Mouse (Mus musculus) limb, embryonic 11.5 days (tissue): Measurements from ENCODE around the gene Dapl1. TPM values are rescaled to one million over a fixed set of nuclear protein-coding genes. Genes with fewer than 3 reads are reported as not detected.

Experiments
- ATAC-seq: fragments of 200-750 bp; cut with Nextera tagmentation; 2 replicates; pipeline ENCODE4 v1.8.0; 2017; ENCODE audit warnings: low read depth; ENCODE audit not compliant: insufficient number of reproducible peaks, low FRiP score, low TSS enrichment
- DNase-seq: peaks from one replicate; pipeline ENCODE4 v3.0.0-alpha.2; 2015; ENCODE audit warnings: low spot score
- H3K27ac ChIP-seq: fragments of 300-500 bp; sonication (generic); replicated peaks from 2 replicates; pipeline ENCODE4 v1.5.1; 2014; ENCODE audit warnings: low read depth, mild to moderate bottlenecking, low read length
- H3K27me3 ChIP-seq: fragments of 300-500 bp; sonication (generic); 2 replicates; pipeline ENCODE4 v1.6.1; 2014; ENCODE audit warnings: mild to moderate bottlenecking, low read length, mixed read lengths; ENCODE audit not compliant: control insufficient read depth, insufficient read depth
- H3K36me3 ChIP-seq: fragments of 300-500 bp; sonication (generic); 2 replicates; pipeline ENCODE4 v1.6.1; 2014; ENCODE audit warnings: mild to moderate bottlenecking, low read length, moderate library complexity, mixed read lengths; ENCODE audit not compliant: control insufficient read depth, insufficient read depth
- H3K4me1 ChIP-seq: fragments of 300-500 bp; sonication (generic); 2 replicates; pipeline ENCODE4 v1.6.1; 2014; ENCODE audit warnings: low read length, mixed read lengths; ENCODE audit not compliant: control insufficient read depth, insufficient read depth
- H3K4me2 ChIP-seq: fragments of 300-500 bp; sonication (generic); 2 replicates; pipeline ENCODE4 v1.6.1; 2014; ENCODE audit warnings: low read depth, mild to moderate bottlenecking, moderate library complexity; ENCODE audit not compliant: severe bottlenecking
- H3K4me3 ChIP-seq: fragments of 300-500 bp; sonication (generic); 2 replicates; pipeline ENCODE4 v1.5.1; 2014; ENCODE audit warnings: low read depth, low read length
- H3K9ac ChIP-seq: fragments of 300-500 bp; sonication (generic); 2 replicates; pipeline ENCODE4 v1.6.1; 2014; ENCODE audit warnings: mild to moderate bottlenecking, low read length
- H3K9me3 ChIP-seq: fragments of 300-500 bp; sonication (generic); 2 replicates; pipeline ENCODE4 v1.6.1; 2016; ENCODE audit warnings: low read length; ENCODE audit not compliant: control insufficient read depth
- WGBS: fragments of 180-500 bp; shearing (Covaris S2); extraction: QIAGEN DNeasy Blood & Tissue Kit; methylation state at CpG from one replicate; pipeline ENCODE4 v1.1.7; 2014; 5-methylcytosine and 5-hydroxymethylcytosine counted together
- polyA plus RNA-seq: library from polyadenylated mRNA; unstranded; fragments of >200 nt; fragmentation: Nextera tagmentation; extraction: Ambion mirVana; gene quantifications from 2 replicates; pipeline ENCODE4 v1.2.1, GENCODE M21; 2014

Dapl1 gene
- polyA plus RNA-seq, 1 experiment from 2014 or later, result 1.0 TPM

- Histone ChIP-seq H3K4me2 (no peak overlapping the region), H3K27me3 (no peaks in the 10 kb centered on the region), H3K9ac (no peak overlapping the region), H3K27ac (no peak overlapping the region), H3K36me3 (no peaks in the 10 kb centered on the region), H3K4me1 (no peaks in the 10 kb centered on the region), H3K9me3 (no peaks in the 10 kb centered on the region), H3K4me3 (no peak overlapping the region)
- ATAC-seq (no peak), DNase-seq (no peak)
- WGBS, result 73% methylated on average over 6 of the region's 6 CpGs
Observed at GRCm38 (mm10) chr2:59486196-59486845, 1.9 kb downstream of the Dapl1 start.

GRCm38 (mm10) chr2:59488235-59488634, 3.8 kb downstream of the Dapl1 start:
- Histone ChIP-seq H3K4me2 (no peak overlapping the region), H3K9me3 (no peaks in the 10 kb centered on the region), H3K9ac (no peak overlapping the region), H3K4me1 (no peaks in the 10 kb centered on the region), H3K27ac (no peak overlapping the region), H3K4me3 (no peak overlapping the region), H3K36me3 (no peaks in the 10 kb centered on the region), H3K27me3 (no peaks in the 10 kb centered on the region)
- 79% methylated on average over 2 of the region's 2 CpGs for WGBS
- DNase-seq, result no peak
- ATAC-seq, result no peak

GRCm38 (mm10) chr2:59490353-59490752, 5.9 kb downstream of the Dapl1 start:
- Histone ChIP-seq H3K36me3 (no peaks in the 10 kb centered on the region), H3K27me3 (no peaks in the 10 kb centered on the region), H3K9me3 (no peaks in the 10 kb centered on the region), H3K4me1 (no peaks in the 10 kb centered on the region), H3K9ac (no peak overlapping the region), H3K27ac (no peak overlapping the region), H3K4me3 (no peak overlapping the region), H3K4me2 (no peak overlapping the region)
- 76% methylated on average over 7 of the region's 7 CpGs for WGBS
- DNase-seq (no peak), ATAC-seq (no peak)

DNA sequence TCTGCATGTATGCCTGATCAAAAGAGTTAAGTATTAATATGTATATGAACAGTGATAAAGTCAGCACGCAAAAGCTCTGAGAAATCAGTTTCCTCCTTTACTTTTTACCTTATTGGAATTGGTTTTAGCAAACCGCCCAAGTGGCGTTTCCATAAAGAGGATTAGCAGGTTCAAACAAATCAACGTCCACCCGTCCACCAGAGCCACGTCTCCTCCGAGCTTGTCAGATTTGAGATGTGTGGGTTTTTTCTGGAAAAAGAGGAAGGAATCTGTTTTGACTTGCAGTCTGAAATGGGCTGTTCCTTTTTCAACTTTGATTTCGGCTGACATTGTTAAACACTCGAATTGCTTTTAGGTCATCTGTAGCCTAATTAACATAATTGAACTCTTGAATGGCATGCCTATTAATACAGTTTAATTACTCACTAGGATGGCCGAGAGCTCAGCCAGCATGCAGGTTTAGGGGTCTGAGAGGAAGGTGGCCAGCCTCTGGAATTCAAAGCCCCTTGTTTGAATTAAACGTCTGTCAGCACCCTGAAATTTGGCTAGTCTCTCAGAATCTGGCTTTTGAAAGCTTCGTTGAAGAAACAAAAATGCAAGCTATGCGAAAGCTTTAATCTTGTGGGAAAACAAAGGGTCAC, 9.1 kb downstream of the Dapl1 start:
- Histone ChIP-seq H3K27me3 (no peaks in the 10 kb centered on the region), H3K36me3 (no peaks in the 10 kb centered on the region), H3K9me3 (no peaks in the 10 kb centered on the region), H3K4me3 (no peak overlapping the region), H3K27ac (no peak overlapping the region), H3K4me1 (no peaks in the 10 kb centered on the region), H3K9ac (no peak overlapping the region), H3K4me2 (no peak overlapping the region)
- DNase-seq (no peak), ATAC-seq (no peak)
- 31% methylated on average over 13 of the region's 13 CpGs for WGBS

DNA sequence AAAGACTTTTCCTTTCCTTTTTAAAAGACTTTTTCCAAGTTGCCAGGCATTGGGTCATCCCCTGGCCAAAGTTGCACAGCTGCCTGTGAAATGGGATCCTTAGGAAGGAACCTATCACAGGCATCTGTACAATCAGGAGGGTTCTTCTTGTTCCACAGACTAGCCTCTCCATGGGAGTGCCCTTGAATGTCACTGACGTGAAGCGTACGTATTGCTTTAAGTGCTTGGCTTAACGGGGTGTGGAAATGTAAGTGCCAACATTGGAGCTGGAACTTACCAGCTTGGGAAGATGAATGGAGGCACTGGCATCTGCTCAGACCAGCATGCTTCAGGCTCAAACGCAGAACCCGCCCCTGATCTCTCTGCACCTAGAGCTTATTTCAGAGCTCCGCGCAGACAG, 14.7 kb downstream of the Dapl1 start:
- 85% methylated on average over 8 of the region's 8 CpGs for WGBS
- no peaks in the 10 kb centered on the region for H3K9me3 ChIP-seq
- ATAC-seq (no peak), DNase-seq (no peak)
- H3K27ac ChIP-seq, result no peak overlapping the region
- H3K4me2 ChIP-seq, result no peak overlapping the region
- H3K36me3 ChIP-seq, result no peaks in the 10 kb centered on the region
- no peaks in the 10 kb centered on the region for H3K27me3 ChIP-seq
- H3K4me3 ChIP-seq, result no peak overlapping the region
- H3K4me1 ChIP-seq, result no peaks in the 10 kb centered on the region
- no peak overlapping the region for H3K9ac ChIP-seq

- no peaks in the 10 kb centered on the region for H3K9me3 ChIP-seq
- H3K4me3 ChIP-seq, result no peak overlapping the region
- H3K36me3 ChIP-seq, result no peaks in the 10 kb centered on the region
- no peaks in the 10 kb centered on the region for H3K4me1 ChIP-seq
- 94% methylated on average over 2 of the region's 2 CpGs for WGBS
- no peak overlapping the region for H3K4me2 ChIP-seq
- no peak for DNase-seq
- no peak for ATAC-seq
- H3K9ac ChIP-seq, result no peak overlapping the region
- H3K27ac ChIP-seq, result no peak overlapping the region
- H3K27me3 ChIP-seq, result no peaks in the 10 kb centered on the region
Observed at GRCm38 (mm10) chr2:59499717-59500116, 15.3 kb downstream of the Dapl1 start.

DNA sequence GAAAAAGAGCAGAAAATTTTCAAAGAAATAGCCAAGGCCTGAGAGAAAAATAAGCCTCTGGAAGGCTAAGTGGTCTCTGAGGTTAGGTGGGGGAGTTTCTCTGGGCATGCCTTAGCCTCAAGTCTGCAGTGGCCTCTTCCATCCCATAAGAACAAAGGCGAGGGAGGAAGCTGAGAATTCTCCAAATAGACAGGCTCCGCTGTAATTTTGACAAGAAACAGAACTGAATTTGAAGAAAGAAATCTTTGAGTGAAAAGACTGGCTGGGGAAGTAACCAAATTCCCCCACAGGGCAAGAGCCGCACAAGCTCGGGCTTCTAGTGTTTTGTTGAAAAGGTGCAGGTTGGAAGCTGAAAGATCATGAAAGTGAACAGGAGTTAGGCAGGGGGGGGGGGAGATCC, 24.6 kb downstream of the Dapl1 start:
- DNase-seq (peak; percentile 20), ATAC-seq (no peak)
- no peaks in the 10 kb centered on the region for H3K4me1 ChIP-seq
- H3K4me3 ChIP-seq, result no peak overlapping the region
- no peaks in the 10 kb centered on the region for H3K36me3 ChIP-seq
- no peak overlapping the region for H3K9ac ChIP-seq
- no peak overlapping the region for H3K4me2 ChIP-seq
- no peak overlapping the region for H3K27ac ChIP-seq
- 71% methylated on average over 4 of the region's 4 CpGs for WGBS
- no peaks in the 10 kb centered on the region for H3K9me3 ChIP-seq
- H3K27me3 ChIP-seq, result no peaks in the 10 kb centered on the region

DNA sequence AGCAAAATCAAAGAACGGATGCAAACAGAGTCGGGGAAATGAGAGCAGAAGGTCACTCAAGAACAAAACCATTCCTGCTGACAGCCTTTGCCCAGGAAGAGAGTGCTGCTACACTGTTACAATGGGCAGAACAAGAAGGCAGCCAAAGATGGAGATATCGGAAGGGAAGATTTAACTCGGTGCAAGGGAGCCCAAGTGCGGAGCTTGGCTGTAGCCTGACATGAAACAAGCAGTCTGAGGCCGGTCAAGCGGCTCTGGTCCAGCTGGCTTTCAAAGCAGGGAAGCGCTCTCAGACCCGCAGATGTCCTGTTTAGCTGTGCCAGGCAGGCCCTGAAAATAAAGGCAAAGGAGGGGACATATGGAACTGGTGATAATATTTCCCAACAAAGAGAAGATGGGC, 26.0 kb downstream of the Dapl1 start:
- no peaks in the 10 kb centered on the region for H3K9me3 ChIP-seq
- H3K36me3 ChIP-seq, result no peaks in the 10 kb centered on the region
- no peak overlapping the region for H3K4me2 ChIP-seq
- 54% methylated on average over 9 of the region's 9 CpGs for WGBS
- ATAC-seq (no peak), DNase-seq (peak; percentile 26)
- H3K4me3 ChIP-seq, result no peak overlapping the region
- no peak overlapping the region for H3K9ac ChIP-seq
- no peaks in the 10 kb centered on the region for H3K27me3 ChIP-seq
- no peak overlapping the region for H3K27ac ChIP-seq
- no peaks in the 10 kb centered on the region for H3K4me1 ChIP-seq

GRCm38 (mm10) chr2:59510882-59511281, 26.4 kb downstream of the Dapl1 start:
- Histone ChIP-seq H3K36me3 (no peaks in the 10 kb centered on the region), H3K4me3 (no peak overlapping the region), H3K9me3 (no peaks in the 10 kb centered on the region), H3K27ac (no peak overlapping the region), H3K9ac (no peak overlapping the region), H3K4me1 (0 out of 2 replicates have a peak, but pooled peaks cover under 1% of the 10 kb centered on the region), H3K27me3 (no peaks in the 10 kb centered on the region), H3K4me2 (no peak overlapping the region)
- DNase-seq, result peak; percentile 19
- ATAC-seq, result no peak
- WGBS, result 65% methylated on average over 6 of the region's 6 CpGs
